Mouse (Mus musculus) spleen, adult 10 weeks (tissue): ENCODE results near the gene Gm49355. TPM values are rescaled to one million over a fixed set of nuclear protein-coding genes. Genes with fewer than 3 reads are reported as not detected.

Experiments used
- polyA plus RNA-seq: library from polyadenylated mRNA; stranded (reverse); fragments of 350-450 nt; fragmentation: Illumina TruSeq; extraction: RNeasy Lipid Tissue Mini Kit (QIAGEN cat#74804); gene quantifications from one replicate; pipeline ENCODE4 v1.2.3, GENCODE M21; 2015; ENCODE audit warnings: low replicate concordance; ENCODE audit not compliant: insufficient read depth

Gm49355 gene
- 0.19 TPM for polyA plus RNA-seq

GRCm38 (mm10) chr14:12283641-12284040, at the start of gene Gm49355:
Gene Gm49355 (plus strand): TSS chr14:12283976.

DNA sequence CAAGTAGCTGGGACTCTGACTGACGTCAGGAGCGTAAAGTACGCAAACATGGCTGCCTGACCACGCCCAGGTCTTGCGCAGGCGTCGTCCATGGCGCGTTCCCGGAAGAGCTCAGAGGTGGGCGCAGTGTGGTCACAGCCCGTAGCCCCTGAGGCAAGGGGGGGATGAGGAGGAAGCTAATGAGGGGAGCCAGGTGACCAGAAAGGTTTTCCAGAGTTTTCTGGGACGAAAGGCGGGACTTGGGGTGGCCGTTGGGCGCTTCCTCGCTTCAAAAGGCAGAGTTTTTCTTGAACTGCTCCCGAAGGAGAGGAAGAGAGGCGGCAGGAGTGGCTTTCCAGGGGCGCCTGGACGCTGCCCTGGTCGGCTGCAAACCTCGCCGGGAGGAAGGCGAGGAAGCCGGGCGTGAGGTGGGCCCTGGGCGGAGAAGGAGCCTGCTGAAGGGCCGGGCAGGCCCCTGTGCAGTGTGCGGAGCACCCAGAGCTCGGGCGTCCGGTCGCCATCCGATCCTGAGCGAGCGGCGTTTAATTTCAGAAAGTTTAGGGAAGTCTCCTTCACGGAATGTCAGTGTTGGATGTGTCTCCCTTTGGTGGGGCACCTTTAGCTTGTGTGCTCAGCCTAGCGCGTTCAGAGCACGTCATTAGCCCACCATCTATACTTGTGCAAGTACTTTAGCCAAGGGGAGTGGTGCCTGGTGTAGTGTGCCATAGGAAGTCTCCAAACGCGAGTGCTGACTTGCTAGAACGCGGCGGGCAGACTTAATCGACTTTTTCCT, 551 bp downstream of the Gm49355 start, which contains the start of gene 3830406C13Rik:
TSS of gene 3830406C13Rik (plus strand) at position 33 of the 772 bp plus-strand sequence.

DNA sequence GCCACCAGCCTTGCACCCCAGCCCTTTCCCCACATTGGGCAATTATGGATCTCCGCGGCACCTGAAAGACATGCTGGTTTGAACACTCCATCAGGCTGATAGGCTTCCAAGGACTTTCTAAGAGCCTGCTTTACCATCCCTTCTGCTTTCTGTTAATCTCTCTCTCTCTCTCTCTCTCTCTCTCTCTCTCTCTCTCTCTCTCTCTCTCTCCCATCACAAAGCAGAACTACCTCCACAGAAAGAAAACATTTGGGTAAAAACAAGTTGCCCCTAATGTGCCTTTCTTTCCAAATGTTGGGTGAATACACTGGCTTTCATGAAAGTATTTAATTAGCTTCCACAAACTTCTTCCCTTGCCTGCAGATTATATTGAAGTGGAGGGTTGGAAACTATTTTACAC, 64.3 kb downstream of the Gm49355 start, which contains the start of gene Fezf2:
TSS of gene Fezf2 (minus strand) at position 101 of the 400 bp plus-strand sequence.

Other genes starting within 250 kb of the Gm49355 start
- 66.8 TPM for gene 3830406C13Rik, start 197 bp downstream of the Gm49355 start, polyA plus RNA-seq
- gene Fezf2, start 64.2 kb downstream of the Gm49355 start, polyA plus RNA-seq, result not detected